Mouse (Mus musculus): ENCODE measurements around the gene Lmf1. TPM values are rescaled to one million over a fixed set of nuclear protein-coding genes. Genes with fewer than 3 reads are reported as not detected.

The Lmf1 gene
- polyA plus RNA-seq, 1 experiment = 10.9 TPM

- no peak for TF ChIP-seq CTCF (IDR thresholded peaks at IDR 0.05; ENCODE audit: extremely low read depth, insufficient read length, insufficient replicate concordance, low read depth, low read length)
- no peak for TF ChIP-seq POLR2A (IDR thresholded peaks at IDR 0.05; ENCODE audit: low read depth, low read length)
- 87% methylated on average over 11 of the region's 11 CpGs for WGBS
- Histone ChIP-seq H3K36me3 (ENCODE audit: control insufficient read depth, insufficient read depth, low read length) (no peaks in the 10 kb centered on the region), H3K4me1 (ENCODE audit: control insufficient read depth, insufficient read depth, insufficient read length, low read length) (0 out of 2 replicates have a peak, but pooled peaks cover 9% of the 10 kb centered on the region), H3K27me3 (ENCODE audit: control insufficient read depth, insufficient read depth, low read length) (peaks cover 28% of the 10 kb centered on the region), H3K4me3 (ENCODE audit: low read depth, low read length) (no peak overlapping the region), H3K27ac (ENCODE audit: insufficient read depth, low read depth, low read length) (no peak overlapping the region)
Measured at GRCm38 (mm10) chr17:25568880-25569279, 10.0 kb upstream of the Lmf1 start.

GRCm38 (mm10) chr17:25569833-25570647, 8.8 kb upstream of the Lmf1 start:
- TF ChIP-seq POLR2A (IDR thresholded peaks at IDR 0.05; ENCODE audit: low read depth, low read length) (no peak), CTCF (IDR thresholded peaks at IDR 0.05; ENCODE audit: extremely low read depth, insufficient read length, insufficient replicate concordance, low read depth, low read length) (no peak)
- Histone ChIP-seq H3K4me1 (ENCODE audit: control insufficient read depth, insufficient read depth, insufficient read length, low read length) (0 out of 2 replicates have a peak, but pooled peaks cover 9% of the 10 kb centered on the region), H3K36me3 (ENCODE audit: control insufficient read depth, insufficient read depth, low read length) (no peaks in the 10 kb centered on the region), H3K4me3 (ENCODE audit: low read depth, low read length) (peak overlapping the region; percentile 62), H3K27me3 (ENCODE audit: control insufficient read depth, insufficient read depth, low read length) (peaks cover 28% of the 10 kb centered on the region), H3K27ac (ENCODE audit: insufficient read depth, low read depth, low read length) (no peak overlapping the region)
- whole genome bisulfite sequencing = 6% methylated on average over 54 of the region's 54 CpGs

- Histone ChIP-seq H3K4me1 (ENCODE audit: control insufficient read depth, insufficient read depth, insufficient read length, low read length) (0 out of 2 replicates have a peak, but pooled peaks cover 9% of the 10 kb centered on the region), H3K27me3 (ENCODE audit: control insufficient read depth, insufficient read depth, low read length) (peaks cover 28% of the 10 kb centered on the region), H3K27ac (ENCODE audit: insufficient read depth, low read depth, low read length) (no peak within 1 kb of the TSS), H3K4me3 (ENCODE audit: low read depth, low read length) (peak within 1 kb of the TSS; percentile 62), H3K36me3 (ENCODE audit: control insufficient read depth, insufficient read depth, low read length) (no peaks in the 10 kb centered on the region)
- WGBS = 2% methylated on average over 61 of the region's 61 CpGs
- no peak for TF ChIP-seq POLR2A (IDR thresholded peaks at IDR 0.05; ENCODE audit: low read depth, low read length)
- no peak for TF ChIP-seq CTCF (IDR thresholded peaks at IDR 0.05; ENCODE audit: extremely low read depth, insufficient read length, insufficient replicate concordance, low read depth, low read length)
Measured at GRCm38 (mm10) chr17:25570648-25571452, 8.0 kb upstream of the Lmf1 start, which contains the start of gene Sox8. Gene Sox8 (minus strand): TSS chr17:25570686.

- Histone ChIP-seq H3K4me3 (ENCODE audit: low read depth, low read length) (peak overlapping the region; percentile 62), H3K36me3 (ENCODE audit: control insufficient read depth, insufficient read depth, low read length) (no peaks in the 10 kb centered on the region), H3K4me1 (ENCODE audit: control insufficient read depth, insufficient read depth, insufficient read length, low read length) (0 out of 2 replicates have a peak, but pooled peaks cover 9% of the 10 kb centered on the region), H3K27ac (ENCODE audit: insufficient read depth, low read depth, low read length) (no peak overlapping the region), H3K27me3 (ENCODE audit: control insufficient read depth, insufficient read depth, low read length) (peaks cover 28% of the 10 kb centered on the region)
- 12% methylated on average over 8 of the region's 8 CpGs for WGBS
- no peak for TF ChIP-seq POLR2A (IDR thresholded peaks at IDR 0.05; ENCODE audit: low read depth, low read length)
- no peak for TF ChIP-seq CTCF (IDR thresholded peaks at IDR 0.05; ENCODE audit: extremely low read depth, insufficient read length, insufficient replicate concordance, low read depth, low read length)
Measured at GRCm38 (mm10) chr17:25571453-25571820, 7.4 kb upstream of the Lmf1 start.

GRCm38 (mm10) chr17:25575208-25575971, 3.5 kb upstream of the Lmf1 start:
- H3K4me3 ChIP-seq (ENCODE audit: low read depth, low read length) = no peak overlapping the region
- peaks cover 12% of the 10 kb centered on the region for H3K27me3 ChIP-seq (ENCODE audit: control insufficient read depth, insufficient read depth, low read length)
- WGBS = 69% methylated on average over 12 of the region's 12 CpGs
- H3K36me3 ChIP-seq (ENCODE audit: control insufficient read depth, insufficient read depth, low read length) = no peaks in the 10 kb centered on the region
- TF ChIP-seq POLR2A (IDR thresholded peaks at IDR 0.05; ENCODE audit: low read depth, low read length) (no peak), CTCF (IDR thresholded peaks at IDR 0.05; ENCODE audit: extremely low read depth, insufficient read length, insufficient replicate concordance, low read depth, low read length) (no peak)
- H3K27ac ChIP-seq (ENCODE audit: insufficient read depth, low read depth, low read length) = no peak overlapping the region
- peaks cover 6% of the 10 kb centered on the region for H3K4me1 ChIP-seq (ENCODE audit: control insufficient read depth, insufficient read depth, insufficient read length, low read length)

GRCm38 (mm10) chr17:25576034-25576433, 2.9 kb upstream of the Lmf1 start:
- peaks cover 6% of the 10 kb centered on the region for H3K4me1 ChIP-seq (ENCODE audit: control insufficient read depth, insufficient read depth, insufficient read length, low read length)
- no peak for TF ChIP-seq POLR2A (IDR thresholded peaks at IDR 0.05; ENCODE audit: low read depth, low read length)
- no peak for TF ChIP-seq CTCF (IDR thresholded peaks at IDR 0.05; ENCODE audit: extremely low read depth, insufficient read length, insufficient replicate concordance, low read depth, low read length)
- H3K36me3 ChIP-seq (ENCODE audit: control insufficient read depth, insufficient read depth, low read length) = no peaks in the 10 kb centered on the region
- 67% methylated on average over 2 of the region's 2 CpGs for WGBS
- H3K27me3 ChIP-seq (ENCODE audit: control insufficient read depth, insufficient read depth, low read length) = peaks cover 6% of the 10 kb centered on the region; the same call in 1 of the 2 replicates
- H3K27ac ChIP-seq (ENCODE audit: insufficient read depth, low read depth, low read length) = no peak overlapping the region
- no peak overlapping the region for H3K4me3 ChIP-seq (ENCODE audit: low read depth, low read length)
